Mouse (Mus musculus) hindbrain, embryonic 16.5 days (tissue): Measurements from ENCODE around the gene Rabgap1l. TPM values are rescaled to one million over a fixed set of nuclear protein-coding genes. Genes with fewer than 3 reads are reported as not detected.

Source experiments
- ATAC-seq: fragments of 200-750 bp; cut with Nextera tagmentation; 2 replicates; pipeline ENCODE4 v1.8.0; 2017; ENCODE audit warnings: moderate TSS enrichment, moderate library complexity
- H3K27ac ChIP-seq: fragments of 300-500 bp; sonication (generic); 2 replicates; pipeline ENCODE4 v1.5.1; 2014; ENCODE audit warnings: low read depth, mild to moderate bottlenecking, control low read depth, low read length, moderate library complexity
- H3K27me3 ChIP-seq: fragments of 300-500 bp; sonication (generic); replicated peaks from 2 replicates; pipeline ENCODE4 v1.6.1; 2014; ENCODE audit warnings: low read length; ENCODE audit not compliant: control insufficient read depth, insufficient read depth
- H3K36me3 ChIP-seq: fragments of 300-500 bp; sonication (generic); 2 replicates; pipeline ENCODE4 v1.6.1; 2014; ENCODE audit warnings: mild to moderate bottlenecking, low read length, moderate library complexity, mixed read lengths; ENCODE audit not compliant: control insufficient read depth, insufficient read depth
- H3K4me1 ChIP-seq: fragments of 300-500 bp; sonication (generic); 2 replicates; pipeline ENCODE4 v1.6.1; 2014; ENCODE audit warnings: low read depth, low read length; ENCODE audit not compliant: control insufficient read depth, insufficient read depth
- H3K4me2 ChIP-seq: fragments of 300-500 bp; sonication (generic); 2 replicates; pipeline ENCODE4 v1.6.1; 2014; ENCODE audit warnings: mild to moderate bottlenecking, low read length, control low read depth, moderate library complexity
- H3K4me3 ChIP-seq: fragments of 300-500 bp; sonication (generic); 2 replicates; pipeline ENCODE4 v1.5.1; 2014; ENCODE audit warnings: mild to moderate bottlenecking, low read length, control low read depth, moderate library complexity
- H3K9ac ChIP-seq: fragments of 300-500 bp; sonication (generic); 2 replicates; pipeline ENCODE4 v1.6.1; 2014; ENCODE audit warnings: low read depth, mild to moderate bottlenecking, control low read depth, low read length, moderate library complexity
- H3K9me3 ChIP-seq: fragments of 300-500 bp; sonication (generic); 2 replicates; pipeline ENCODE4 v1.6.1; 2014; ENCODE audit warnings: mild to moderate bottlenecking, low read length, moderate library complexity; ENCODE audit not compliant: control insufficient read depth
- WGBS: fragments of 180-500 bp; shearing (Covaris S2); extraction: QIAGEN DNeasy Blood & Tissue Kit; methylation state at CpG from one replicate; pipeline ENCODE4 v1.1.7; 2014; 5-methylcytosine and 5-hydroxymethylcytosine counted together
- polyA plus RNA-seq: library from polyadenylated mRNA; unstranded; fragments of >200 nt; fragmentation: Nextera tagmentation; extraction: Ambion mirVana; gene quantifications from 2 replicates; pipeline ENCODE4 v1.2.1, GENCODE M21; 2015

The Rabgap1l gene
- polyA plus RNA-seq, 1 experiment from 2014 or later, result 30.0 TPM

- ATAC-seq, result no peak; the same call in 1 of the 2 replicates
- H3K4me1 ChIP-seq, result peaks cover 7% of the 10 kb centered on the region
- H3K9me3 ChIP-seq, result no peaks in the 10 kb centered on the region
- H3K4me2 ChIP-seq, result no peak overlapping the region
- whole genome bisulfite sequencing, result 84% methylated on average over 4 of the region's 4 CpGs
- H3K27ac ChIP-seq, result peak overlapping the region; percentile 66
- H3K36me3 ChIP-seq, result no peaks in the 10 kb centered on the region
- H3K27me3 ChIP-seq, result no peaks in the 10 kb centered on the region
- H3K4me3 ChIP-seq, result no peak overlapping the region
- no peak overlapping the region for H3K9ac ChIP-seq
Observed at GRCm38 (mm10) chr1:160260605-160261004, 532.4 kb downstream of the Rabgap1l start.

DNA sequence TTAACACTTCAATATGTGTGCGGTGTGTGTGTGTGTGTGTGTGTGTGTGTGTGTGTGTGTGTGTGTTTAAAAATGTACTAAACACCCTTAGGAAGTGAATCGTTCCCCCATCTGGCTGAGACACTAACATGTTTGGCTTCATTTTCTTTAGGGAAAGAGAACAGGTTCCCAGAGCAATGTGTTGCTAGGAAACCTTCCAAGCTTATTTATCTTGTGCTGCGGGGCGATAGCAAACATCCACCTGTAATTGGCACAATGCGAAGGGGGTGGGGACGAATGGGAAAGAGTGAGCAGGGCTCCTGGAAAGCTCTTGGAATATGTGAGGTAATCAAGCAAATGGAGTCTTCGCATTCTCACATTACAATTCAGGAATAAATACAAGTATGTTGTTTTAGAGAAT is 533.1 kb downstream of the Rabgap1l start:
- Histone ChIP-seq H3K4me3 (no peak overlapping the region), H3K9me3 (no peaks in the 10 kb centered on the region), H3K4me1 (peaks cover 7% of the 10 kb centered on the region), H3K27me3 (no peaks in the 10 kb centered on the region), H3K27ac (0 out of 2 replicates have a peak overlapping the region, but pooled peaks have one; percentile 8), H3K9ac (no peak overlapping the region), H3K4me2 (0 out of 2 replicates have a peak overlapping the region, but pooled peaks have one; percentile 8), H3K36me3 (peaks cover 2% of the 10 kb centered on the region; the same call in 1 of the 2 replicates)
- peak; percentile 91 for ATAC-seq
- WGBS, result 24% methylated on average over 7 of the region's 7 CpGs

DNA sequence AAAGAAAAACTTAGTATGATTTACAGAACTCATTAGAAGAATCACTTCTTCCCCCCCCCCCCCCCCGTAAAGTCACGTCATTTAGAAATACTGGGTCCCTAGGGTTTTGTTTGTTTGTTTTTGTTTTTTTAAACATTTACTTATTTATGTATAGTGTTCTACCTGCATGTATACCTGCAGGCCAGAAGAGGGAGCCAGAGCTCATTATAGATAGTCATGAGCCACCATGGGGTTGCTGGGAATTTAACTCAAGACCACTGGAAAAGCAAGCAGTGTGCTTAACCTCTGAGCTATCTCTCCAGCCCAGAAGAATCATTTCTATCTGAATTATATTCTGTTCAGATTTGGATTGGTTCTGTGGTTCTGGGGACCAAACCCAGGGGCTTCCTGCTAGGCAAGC is 539.9 kb downstream of the Rabgap1l start:
- no peaks in the 10 kb centered on the region for H3K4me1 ChIP-seq
- ATAC-seq, result no peak
- no peak overlapping the region for H3K4me2 ChIP-seq
- H3K36me3 ChIP-seq, result peaks cover 2% of the 10 kb centered on the region; the same call in 1 of the 2 replicates
- no peak overlapping the region for H3K9ac ChIP-seq
- H3K27me3 ChIP-seq, result no peaks in the 10 kb centered on the region
- no peak overlapping the region for H3K27ac ChIP-seq
- H3K4me3 ChIP-seq, result no peak overlapping the region
- WGBS, result 84% methylated on average over 2 of the region's 2 CpGs
- H3K9me3 ChIP-seq, result no peaks in the 10 kb centered on the region

- Histone ChIP-seq H3K4me2 (no peak overlapping the region), H3K9ac (no peak overlapping the region), H3K9me3 (no peaks in the 10 kb centered on the region), H3K27me3 (no peaks in the 10 kb centered on the region), H3K4me1 (no peaks in the 10 kb centered on the region), H3K27ac (no peak overlapping the region), H3K36me3 (peaks cover 2% of the 10 kb centered on the region; the same call in 1 of the 2 replicates), H3K4me3 (no peak overlapping the region)
- 87% methylated on average over 5 of the region's 5 CpGs for WGBS
- ATAC-seq, result no peak
Observed at GRCm38 (mm10) chr1:160251388-160252007, 541.5 kb downstream of the Rabgap1l start.

GRCm38 (mm10) chr1:160250782-160251181 is 542.2 kb downstream of the Rabgap1l start:
- H3K27ac ChIP-seq, result no peak overlapping the region
- H3K36me3 ChIP-seq, result peaks cover 2% of the 10 kb centered on the region; the same call in 1 of the 2 replicates
- H3K4me3 ChIP-seq, result no peak overlapping the region
- no peaks in the 10 kb centered on the region for H3K4me1 ChIP-seq
- no peak overlapping the region for H3K4me2 ChIP-seq
- 74% methylated on average over 4 of the region's 4 CpGs for WGBS
- ATAC-seq, result no peak
- H3K9me3 ChIP-seq, result no peaks in the 10 kb centered on the region
- no peak overlapping the region for H3K9ac ChIP-seq
- H3K27me3 ChIP-seq, result no peaks in the 10 kb centered on the region

DNA sequence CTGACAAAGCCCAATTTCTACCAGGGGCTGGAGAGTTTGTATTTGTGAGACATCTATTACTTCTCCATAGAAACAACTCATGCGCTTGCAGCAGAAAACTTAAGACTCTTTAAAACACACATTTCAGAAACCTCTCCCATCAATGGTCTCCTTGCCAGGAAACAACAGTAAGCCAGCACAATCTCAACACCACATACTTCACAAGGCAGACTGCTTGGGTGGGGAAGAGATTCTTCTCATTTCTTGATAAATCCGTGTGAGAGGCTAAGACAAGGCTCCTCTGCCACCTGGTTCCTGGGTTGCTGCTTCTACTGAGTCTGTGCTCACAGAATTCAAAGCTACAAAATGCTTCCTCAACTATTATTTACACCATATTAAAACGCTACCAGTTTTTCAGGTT is 543.2 kb downstream of the Rabgap1l start:
- no peak overlapping the region for H3K4me3 ChIP-seq
- WGBS, result 80% methylated on average over 3 of the region's 3 CpGs
- H3K27ac ChIP-seq, result no peak overlapping the region
- no peaks in the 10 kb centered on the region for H3K27me3 ChIP-seq
- ATAC-seq, result no peak
- H3K9ac ChIP-seq, result no peak overlapping the region
- H3K4me1 ChIP-seq, result no peaks in the 10 kb centered on the region
- H3K4me2 ChIP-seq, result no peak overlapping the region
- H3K9me3 ChIP-seq, result no peaks in the 10 kb centered on the region
- H3K36me3 ChIP-seq, result no peaks in the 10 kb centered on the region

GRCm38 (mm10) chr1:160247473-160247872 is 545.5 kb downstream of the Rabgap1l start:
- Histone ChIP-seq H3K27me3 (no peaks in the 10 kb centered on the region), H3K9ac (no peak overlapping the region), H3K9me3 (no peaks in the 10 kb centered on the region), H3K4me2 (no peak overlapping the region), H3K36me3 (no peaks in the 10 kb centered on the region), H3K4me3 (no peak overlapping the region), H3K4me1 (no peaks in the 10 kb centered on the region), H3K27ac (no peak overlapping the region)
- ATAC-seq, result no peak
- 85% methylated on average over 9 of the region's 9 CpGs for WGBS

DNA sequence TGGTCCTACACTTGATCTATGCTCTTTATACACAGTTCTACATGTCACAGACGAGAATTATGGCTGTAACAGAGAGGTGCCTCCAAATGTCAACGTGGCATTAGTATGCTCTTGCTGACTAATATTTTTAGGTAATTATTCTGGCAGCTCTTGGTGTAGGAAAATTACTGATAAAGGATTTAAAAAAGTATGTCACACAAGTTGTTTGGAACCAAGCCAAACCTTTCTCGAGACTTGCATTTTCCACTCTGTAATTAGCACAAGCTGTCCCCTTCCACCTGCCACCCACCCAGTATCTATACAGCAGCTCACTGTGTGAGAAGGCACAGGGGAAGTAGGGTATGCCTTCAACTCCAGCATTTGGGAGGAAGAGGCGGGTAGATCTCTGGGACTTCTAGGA is 546.2 kb downstream of the Rabgap1l start:
- no peak for ATAC-seq
- Histone ChIP-seq H3K9me3 (no peaks in the 10 kb centered on the region), H3K4me3 (no peak overlapping the region), H3K9ac (no peak overlapping the region), H3K27me3 (no peaks in the 10 kb centered on the region), H3K27ac (no peak overlapping the region), H3K4me2 (no peak overlapping the region), H3K4me1 (no peaks in the 10 kb centered on the region), H3K36me3 (no peaks in the 10 kb centered on the region)
- 74% methylated on average over 4 of the region's 4 CpGs for WGBS

- no peak overlapping the region for H3K27ac ChIP-seq
- no peak overlapping the region for H3K4me2 ChIP-seq
- no peaks in the 10 kb centered on the region for H3K36me3 ChIP-seq
- no peak for ATAC-seq
- H3K4me1 ChIP-seq, result no peaks in the 10 kb centered on the region
- H3K4me3 ChIP-seq, result no peak overlapping the region
- H3K27me3 ChIP-seq, result no peaks in the 10 kb centered on the region
- no peaks in the 10 kb centered on the region for H3K9me3 ChIP-seq
- WGBS, result 68% methylated on average over 2 of the region's 2 CpGs
- H3K9ac ChIP-seq, result no peak overlapping the region
Observed at GRCm38 (mm10) chr1:160245954-160246353, 547.1 kb downstream of the Rabgap1l start.
